Mouse (Mus musculus): ENCODE results near the gene Tmprss13. TPM values are rescaled to one million over a fixed set of nuclear protein-coding genes. Genes with fewer than 3 reads are reported as not detected.

Gene Tmprss13
- polyA plus RNA-seq, 1 experiment, result 1.2 TPM

DNA sequence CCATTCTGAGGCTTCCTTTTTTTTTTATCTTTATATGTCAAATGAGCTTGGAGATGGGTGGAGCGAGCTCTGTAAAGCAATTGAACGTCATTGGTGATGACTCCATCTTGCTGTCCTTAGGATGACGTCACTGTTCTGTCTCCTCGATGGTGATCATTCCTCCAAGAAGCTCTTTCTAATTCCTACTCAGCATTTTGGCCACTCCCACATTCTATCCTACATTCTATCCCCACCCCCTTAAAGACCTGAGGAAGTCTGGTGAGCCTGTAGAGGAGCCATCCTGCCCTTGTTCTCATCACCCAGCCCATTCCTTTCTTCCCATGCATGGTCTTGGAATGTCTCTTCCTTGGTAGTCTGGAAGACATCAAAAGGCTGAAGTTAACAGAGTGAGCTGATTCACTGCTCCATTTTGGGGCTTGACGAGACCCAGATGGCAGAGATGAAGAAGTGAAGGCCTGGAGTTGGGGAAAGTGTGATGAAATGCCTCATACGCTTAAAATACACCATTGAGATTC, 56.1 kb downstream of the Tmprss13 start:
- Histone ChIP-seq H3K36me3 (ENCODE audit: control insufficient read depth, insufficient read depth, low read length) (no peaks in the 10 kb centered on the region), H3K27ac (ENCODE audit: control insufficient read depth, insufficient read depth, low read length) (no peak overlapping the region), H3K4me1 (replicated peaks; ENCODE audit: control insufficient read depth, insufficient read depth, low read length) (peaks cover 4% of the 10 kb centered on the region), H3K27me3 (ENCODE audit: control insufficient read depth, insufficient read depth, low read length) (peaks cover 4% of the 10 kb centered on the region; the same call in 1 of the 2 replicates), H3K4me3 (ENCODE audit: control insufficient read depth, insufficient read depth, low read length) (no peak overlapping the region)
- DNase-seq, result no peak
- no peak for TF ChIP-seq CTCF (IDR thresholded peaks at IDR 0.05; ENCODE audit: borderline replicate concordance, control insufficient read depth, extremely low read depth, insufficient read depth, low read length, poor library complexity)
- TF ChIP-seq POLR2A (IDR thresholded peaks at IDR 0.05; ENCODE audit: control insufficient read depth, extremely low read depth, insufficient read depth, low read length, poor library complexity), result no peak
- WGBS, result 93% methylated on average over 6 of the region's 6 CpGs

DNA sequence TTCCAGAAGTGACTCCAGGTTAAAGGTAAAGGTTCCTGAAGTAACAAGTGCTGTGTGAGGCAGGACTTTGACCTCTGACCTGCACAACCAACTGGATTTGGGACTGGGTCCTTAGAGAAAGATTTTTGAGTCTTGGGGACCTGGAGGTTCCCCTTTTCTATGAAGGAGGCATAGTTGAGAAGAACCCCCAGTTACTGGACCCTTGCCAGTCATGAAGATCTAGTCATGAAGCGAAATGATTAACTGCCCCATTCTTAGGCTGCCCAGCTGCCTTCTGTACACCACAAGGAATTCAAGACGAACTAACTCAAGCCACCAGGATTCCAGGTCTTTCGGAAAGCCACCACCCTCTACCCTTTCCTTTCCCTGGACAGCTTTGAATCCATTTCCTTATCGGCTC, 57.5 kb downstream of the Tmprss13 start:
- Histone ChIP-seq H3K27ac (ENCODE audit: control insufficient read depth, insufficient read depth, low read length) (no peak overlapping the region), H3K4me3 (ENCODE audit: control insufficient read depth, insufficient read depth, low read length) (no peak overlapping the region), H3K36me3 (ENCODE audit: control insufficient read depth, insufficient read depth, low read length) (no peaks in the 10 kb centered on the region), H3K4me1 (replicated peaks; ENCODE audit: control insufficient read depth, insufficient read depth, low read length) (no peaks in the 10 kb centered on the region), H3K27me3 (ENCODE audit: control insufficient read depth, insufficient read depth, low read length) (no peaks in the 10 kb centered on the region; the same call in 1 of the 2 replicates)
- TF ChIP-seq POLR2A (IDR thresholded peaks at IDR 0.05; ENCODE audit: control insufficient read depth, extremely low read depth, insufficient read depth, low read length, poor library complexity) (no peak), CTCF (IDR thresholded peaks at IDR 0.05; ENCODE audit: borderline replicate concordance, control insufficient read depth, extremely low read depth, insufficient read depth, low read length, poor library complexity) (no peak)
- no peak for DNase-seq
- 72% methylated on average over 4 of the region's 4 CpGs for WGBS

DNA sequence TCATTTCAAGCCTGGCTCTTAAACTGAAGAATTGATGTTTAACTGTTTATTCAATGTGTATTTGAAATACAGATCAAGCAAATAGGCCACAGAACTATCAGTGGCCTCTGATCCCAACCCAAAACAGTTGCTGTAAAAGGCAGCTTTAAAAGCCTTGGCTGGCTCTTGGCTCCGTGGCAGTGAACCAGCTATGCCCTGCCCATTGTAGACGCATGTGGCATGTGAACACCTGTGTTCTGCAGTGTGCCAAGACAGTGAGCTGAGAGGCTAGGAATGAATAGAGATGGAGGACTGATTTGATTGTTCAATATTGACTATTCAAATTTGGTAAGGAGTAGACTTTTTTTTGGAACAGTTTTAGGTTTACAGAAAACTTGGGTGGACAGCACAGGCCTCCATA, 58.0 kb downstream of the Tmprss13 start:
- no peaks in the 10 kb centered on the region; the same call in 1 of the 2 replicates for H3K27me3 ChIP-seq (ENCODE audit: control insufficient read depth, insufficient read depth, low read length)
- no peaks in the 10 kb centered on the region for H3K4me1 ChIP-seq (replicated peaks; ENCODE audit: control insufficient read depth, insufficient read depth, low read length)
- WGBS, result 80% methylated on average over 2 of the region's 2 CpGs
- no peak overlapping the region for H3K4me3 ChIP-seq (ENCODE audit: control insufficient read depth, insufficient read depth, low read length)
- DNase-seq, result no peak
- H3K27ac ChIP-seq (ENCODE audit: control insufficient read depth, insufficient read depth, low read length), result no peak overlapping the region
- TF ChIP-seq POLR2A (IDR thresholded peaks at IDR 0.05; ENCODE audit: control insufficient read depth, extremely low read depth, insufficient read depth, low read length, poor library complexity), result no peak
- TF ChIP-seq CTCF (IDR thresholded peaks at IDR 0.05; ENCODE audit: borderline replicate concordance, control insufficient read depth, extremely low read depth, insufficient read depth, low read length, poor library complexity), result no peak
- no peaks in the 10 kb centered on the region for H3K36me3 ChIP-seq (ENCODE audit: control insufficient read depth, insufficient read depth, low read length)

DNA sequence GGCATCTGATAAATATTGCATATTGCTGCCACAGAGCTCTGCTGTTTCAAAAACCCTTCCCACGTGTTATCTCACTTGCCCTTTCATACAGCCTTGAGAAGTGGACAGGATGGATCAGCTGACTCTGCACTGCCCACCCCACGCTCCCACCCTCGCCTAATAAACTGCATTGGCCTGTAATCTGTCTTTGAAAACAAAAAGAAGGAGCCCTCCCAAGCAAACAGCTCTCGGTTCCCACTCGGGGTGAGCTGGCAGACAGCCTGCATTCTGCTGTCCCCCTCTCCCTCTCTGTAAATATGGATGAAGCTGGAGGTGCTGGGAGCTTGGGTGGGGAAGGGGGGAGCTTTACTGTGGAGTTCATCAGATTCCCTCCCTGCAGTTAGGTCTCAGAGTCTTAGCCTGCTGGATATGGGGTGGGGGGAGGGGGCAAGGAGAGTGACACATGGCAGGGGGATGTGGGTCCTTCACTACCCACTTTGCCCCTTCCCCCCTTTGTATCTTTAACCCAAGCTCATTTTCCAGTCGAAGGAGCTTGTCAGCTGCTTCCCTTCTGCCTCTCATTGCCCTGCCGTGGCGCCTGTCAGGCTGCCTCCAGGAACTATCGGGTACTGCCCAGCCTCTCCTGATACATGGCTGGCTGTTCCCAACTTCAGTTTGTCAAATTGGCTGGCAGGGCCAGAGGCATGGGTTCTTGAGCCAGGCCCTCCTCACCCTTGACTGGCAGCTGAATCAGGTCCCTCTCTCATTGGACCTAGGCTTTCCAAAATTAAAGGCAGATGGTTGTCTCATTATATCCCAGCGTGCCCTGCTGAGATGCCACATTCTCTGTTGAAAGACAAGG, 61.7 kb downstream of the Tmprss13 start:
- Histone ChIP-seq H3K27me3 (ENCODE audit: control insufficient read depth, insufficient read depth, low read length) (no peaks in the 10 kb centered on the region), H3K36me3 (ENCODE audit: control insufficient read depth, insufficient read depth, low read length) (no peaks in the 10 kb centered on the region), H3K4me3 (ENCODE audit: control insufficient read depth, insufficient read depth, low read length) (no peak overlapping the region), H3K27ac (ENCODE audit: control insufficient read depth, insufficient read depth, low read length) (no peak overlapping the region), H3K4me1 (replicated peaks; ENCODE audit: control insufficient read depth, insufficient read depth, low read length) (no peaks in the 10 kb centered on the region)
- DNase-seq, result no peak
- TF ChIP-seq CTCF (IDR thresholded peaks at IDR 0.05; ENCODE audit: borderline replicate concordance, control insufficient read depth, extremely low read depth, insufficient read depth, low read length, poor library complexity), result no peak
- 79% methylated on average over 10 of the region's 10 CpGs for WGBS

DNA sequence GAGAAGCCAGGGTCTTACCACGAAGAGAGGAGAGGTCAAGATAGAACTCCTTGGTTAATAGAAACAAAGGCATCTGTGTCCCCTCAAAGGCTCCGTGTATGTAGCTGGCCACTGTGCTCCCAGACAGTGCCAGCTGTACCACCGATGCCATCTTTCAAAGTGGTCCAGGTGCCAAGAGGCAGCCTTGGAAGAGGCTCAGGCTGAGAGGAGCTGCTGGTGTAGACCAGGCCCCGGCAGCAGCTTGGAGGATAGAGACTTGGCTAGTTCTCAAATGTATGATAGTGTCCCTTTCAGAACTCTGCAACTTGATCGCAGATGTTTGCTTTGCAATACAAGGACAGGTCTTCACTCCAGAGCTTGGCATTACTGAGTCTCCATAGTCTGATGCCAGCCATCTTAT, 63.4 kb downstream of the Tmprss13 start:
- H3K27me3 ChIP-seq (ENCODE audit: control insufficient read depth, insufficient read depth, low read length), result no peaks in the 10 kb centered on the region
- no peak overlapping the region for H3K27ac ChIP-seq (ENCODE audit: control insufficient read depth, insufficient read depth, low read length)
- no peaks in the 10 kb centered on the region for H3K4me1 ChIP-seq (replicated peaks; ENCODE audit: control insufficient read depth, insufficient read depth, low read length)
- TF ChIP-seq POLR2A (IDR thresholded peaks at IDR 0.05; ENCODE audit: control insufficient read depth, extremely low read depth, insufficient read depth, low read length, poor library complexity) (no peak), CTCF (IDR thresholded peaks at IDR 0.05; ENCODE audit: borderline replicate concordance, control insufficient read depth, extremely low read depth, insufficient read depth, low read length, poor library complexity) (no peak)
- no peak overlapping the region for H3K4me3 ChIP-seq (ENCODE audit: control insufficient read depth, insufficient read depth, low read length)
- no peaks in the 10 kb centered on the region for H3K36me3 ChIP-seq (ENCODE audit: control insufficient read depth, insufficient read depth, low read length)
- 96% methylated on average over 5 of the region's 5 CpGs for WGBS
- DNase-seq, result no peak

DNA sequence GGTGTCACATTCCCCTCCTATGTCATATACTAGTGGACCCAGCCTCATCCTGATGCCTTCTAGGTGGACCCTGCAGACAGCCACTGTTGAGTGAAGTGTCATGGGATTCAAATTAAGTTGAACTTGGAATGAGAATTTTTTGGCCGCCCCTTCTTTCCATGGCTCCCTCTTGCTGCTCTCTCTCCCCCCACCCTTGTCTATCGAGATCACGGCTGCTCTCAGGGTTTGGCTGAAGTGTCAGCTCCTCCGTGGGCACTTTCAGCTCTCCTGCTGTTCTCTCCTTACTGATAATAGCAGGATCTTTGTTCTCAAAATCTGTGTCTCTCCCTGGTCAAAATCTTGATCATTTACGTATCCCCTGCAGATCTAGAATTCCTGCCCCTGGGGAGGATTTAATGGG, 63.9 kb downstream of the Tmprss13 start:
- H3K27me3 ChIP-seq (ENCODE audit: control insufficient read depth, insufficient read depth, low read length), result no peaks in the 10 kb centered on the region
- H3K27ac ChIP-seq (ENCODE audit: control insufficient read depth, insufficient read depth, low read length), result no peak overlapping the region
- no peaks in the 10 kb centered on the region for H3K4me1 ChIP-seq (replicated peaks; ENCODE audit: control insufficient read depth, insufficient read depth, low read length)
- TF ChIP-seq POLR2A (IDR thresholded peaks at IDR 0.05; ENCODE audit: control insufficient read depth, extremely low read depth, insufficient read depth, low read length, poor library complexity) (no peak), CTCF (IDR thresholded peaks at IDR 0.05; ENCODE audit: borderline replicate concordance, control insufficient read depth, extremely low read depth, insufficient read depth, low read length, poor library complexity) (no peak)
- DNase-seq, result no peak
- no peak overlapping the region for H3K4me3 ChIP-seq (ENCODE audit: control insufficient read depth, insufficient read depth, low read length)
- no peaks in the 10 kb centered on the region for H3K36me3 ChIP-seq (ENCODE audit: control insufficient read depth, insufficient read depth, low read length)
- 94% methylated on average over 5 of the region's 5 CpGs for WGBS

All from thymus, adult 2 months (tissue).